Mouse (Mus musculus): ENCODE measurements around the gene Zfp36l2. TPM values are rescaled to one million over a fixed set of nuclear protein-coding genes. Genes with fewer than 3 reads are reported as not detected.

Zfp36l2 gene
- polyA plus RNA-seq, 1 experiment from 2014 or later, result 14.5 TPM

DNA sequence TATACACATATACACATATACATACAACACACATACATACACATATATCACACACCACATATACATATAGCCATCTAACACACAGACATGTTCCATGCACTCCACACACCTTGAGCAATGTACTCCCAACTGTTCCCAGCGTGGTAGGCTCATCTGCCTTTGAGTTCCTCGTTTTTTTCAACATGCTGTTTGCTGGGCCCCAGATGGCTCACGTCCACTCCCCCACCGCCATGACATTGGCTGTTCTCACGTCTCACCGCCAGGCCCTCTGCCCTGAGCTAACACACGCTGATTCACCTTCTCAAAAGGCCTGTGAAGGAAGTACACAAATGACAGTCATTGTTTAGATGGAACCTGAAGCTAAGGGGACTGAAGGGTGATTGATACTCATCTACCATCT lies 52.5 kb downstream of the Zfp36l2 start:
- Histone ChIP-seq H3K27me3 (ENCODE audit: control insufficient read depth, insufficient read depth, low read length) (no peaks in the 10 kb centered on the region), H3K4me1 (ENCODE audit: control insufficient read depth, insufficient read depth, low read length) (peaks cover 14% of the 10 kb centered on the region), H3K9ac (ENCODE audit: low read length) (no peak overlapping the region), H3K4me2 (ENCODE audit: low read depth, low read length) (no peak overlapping the region), H3K9me3 (replicated peaks; ENCODE audit: control insufficient read depth, low read length) (no peaks in the 10 kb centered on the region), H3K4me3 (replicated peaks; ENCODE audit: low read length) (no peak overlapping the region), H3K27ac (ENCODE audit: low read length) (peak overlapping the region; percentile 72; the same call in 1 of the 2 replicates), H3K36me3 (ENCODE audit: control insufficient read depth, insufficient read depth, low read length) (no peaks in the 10 kb centered on the region)
- 46% methylated on average over 7 of the region's 7 CpGs for WGBS
- ATAC-seq (ENCODE audit: insufficient read depth, low FRiP score), result no peak
